Mouse (Mus musculus): ENCODE data around the gene Edn2.

DNA sequence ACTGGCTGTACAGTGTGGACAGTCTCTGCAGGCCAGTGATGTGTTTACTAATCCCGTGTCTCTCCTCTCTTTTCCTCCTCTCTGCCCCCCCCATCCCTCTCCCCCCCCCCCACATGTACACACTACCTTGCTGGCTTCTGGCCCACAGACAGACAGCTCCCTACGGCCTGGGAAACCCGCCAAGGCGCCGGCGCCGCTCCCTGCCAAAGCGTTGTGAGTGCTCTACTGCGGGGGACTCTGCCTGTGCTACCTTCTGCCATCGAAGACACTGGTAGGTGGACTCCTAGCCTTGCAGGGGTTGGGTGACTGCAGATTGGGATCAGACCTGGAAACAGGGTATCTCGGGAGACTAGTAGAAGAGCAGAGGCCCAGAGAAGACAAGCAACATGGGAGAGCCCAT, 2.2 kb downstream of the Edn2 start:
- TF ChIP-seq CTCF (IDR thresholded peaks at IDR 0.05; ENCODE audit: insufficient read depth, low read depth, low read length) (no peak), POLR2A (IDR thresholded peaks at IDR 0.05; ENCODE audit: insufficient read depth, low read depth, low read length) (no peak)
